Mouse (Mus musculus) liver, embryonic 16.5 days (tissue): ENCODE results near the gene Dqx1. TPM values are rescaled to one million over a fixed set of nuclear protein-coding genes. Genes with fewer than 3 reads are reported as not detected.

Experiments
- ATAC-seq: fragments of 200-750 bp; cut with Nextera tagmentation; 2 replicates; pipeline ENCODE4 v1.8.0; 2017; ENCODE audit warnings: low read depth, mild to moderate bottlenecking, moderate number of reproducible peaks, moderate library complexity
- H3K27ac ChIP-seq: fragments of 300-500 bp; sonication (generic); 2 replicates; pipeline ENCODE4 v1.5.1; 2014; ENCODE audit warnings: mild to moderate bottlenecking, low read length
- H3K27me3 ChIP-seq: fragments of 300-500 bp; sonication (generic); 2 replicates; pipeline ENCODE4 v1.6.1; 2014; ENCODE audit warnings: low read depth, low read length, mixed read lengths; ENCODE audit not compliant: control insufficient read depth, insufficient read depth
- H3K36me3 ChIP-seq: fragments of 300-500 bp; sonication (generic); 2 replicates; pipeline ENCODE4 v1.6.1; 2014; ENCODE audit warnings: mild to moderate bottlenecking; ENCODE audit not compliant: control insufficient read depth, insufficient read depth
- H3K4me1 ChIP-seq: fragments of 300-500 bp; sonication (generic); 2 replicates; pipeline ENCODE4 v1.6.1; 2014; ENCODE audit warnings: low read depth, low read length, mixed read lengths; ENCODE audit not compliant: control insufficient read depth
- H3K4me2 ChIP-seq: fragments of 300-500 bp; sonication (generic); 2 replicates; pipeline ENCODE4 v1.6.1; 2014; ENCODE audit warnings: low read depth, low read length, mixed read lengths
- H3K4me3 ChIP-seq: fragments of 300-500 bp; sonication (generic); 2 replicates; pipeline ENCODE4 v1.5.1; 2014; ENCODE audit warnings: low read depth, mild to moderate bottlenecking, low read length
- H3K9ac ChIP-seq: fragments of 300-500 bp; sonication (generic); 2 replicates; pipeline ENCODE4 v1.6.1; 2014; ENCODE audit warnings: low read depth, low read length
- H3K9me3 ChIP-seq: fragments of 300-500 bp; sonication (generic); replicated peaks from 2 replicates; pipeline ENCODE4 v1.6.1; 2016; ENCODE audit warnings: low read length; ENCODE audit not compliant: control insufficient read depth
- WGBS: fragments of 180-500 bp; shearing (Covaris S2); extraction: QIAGEN DNeasy Blood & Tissue Kit; methylation state at CpG from one replicate; pipeline ENCODE4 v1.1.7; 2014; ENCODE audit not compliant: insufficient replicate concordance; 5-methylcytosine and 5-hydroxymethylcytosine counted together
- polyA plus RNA-seq: library from polyadenylated mRNA; unstranded; fragments of >200 nt; fragmentation: Nextera tagmentation; extraction: Ambion mirVana; gene quantifications from 2 replicates; pipeline ENCODE4 v1.2.1, GENCODE M21; 2015

Dqx1 gene
- polyA plus RNA-seq, 1 experiment from 2014 or later, result 9.3 TPM

GRCm38 (mm10) chr6:83104158-83104557 lies 46.5 kb downstream of the Dqx1 start:
- WGBS, result 64% methylated on average over 4 of the region's 4 CpGs
- ATAC-seq, result no peak

GRCm38 (mm10) chr6:83107566-83108400 lies 50.1 kb downstream of the Dqx1 start:
- WGBS, result 30% methylated on average over 13 of the region's 13 CpGs
- peak; percentile 28; the same call in 1 of the 2 replicates for ATAC-seq
- H3K36me3 ChIP-seq, result no peaks in the 10 kb centered on the region
- H3K27ac ChIP-seq, result peak overlapping the region; percentile 80
- peak overlapping the region; percentile 75 for H3K4me2 ChIP-seq
- peaks cover 33% of the 10 kb centered on the region for H3K4me1 ChIP-seq
- peak overlapping the region; percentile 73 for H3K4me3 ChIP-seq
- no peaks in the 10 kb centered on the region for H3K27me3 ChIP-seq
- H3K9ac ChIP-seq, result peak overlapping the region; percentile 90
- no peaks in the 10 kb centered on the region for H3K9me3 ChIP-seq

More at GRCm38 (mm10) chr6:83104158-83104557, 46.5 kb downstream of the Dqx1 start:
- Histone ChIP-seq H3K36me3 (no peaks in the 10 kb centered on the region), H3K27ac (no peak overlapping the region), H3K4me3 (no peak overlapping the region), H3K4me2 (no peak overlapping the region), H3K9ac (no peak overlapping the region), H3K4me1 (peaks cover 32% of the 10 kb centered on the region), H3K27me3 (no peaks in the 10 kb centered on the region; the same call in 1 of the 2 replicates), H3K9me3 (no peaks in the 10 kb centered on the region)

GRCm38 (mm10) chr6:83108762-83109668 lies 51.4 kb downstream of the Dqx1 start, which contains the start of gene Mrpl53:
Gene Mrpl53 (plus strand): TSS chr6:83109040.
- WGBS, result under 1% methylated on average over 76 of the region's 76 CpGs
- Histone ChIP-seq H3K4me3 (peak within 1 kb of the TSS; percentile 73), H3K9ac (peak within 1 kb of the TSS; percentile 90), H3K4me1 (peaks cover 29% of the 10 kb centered on the region), H3K27ac (peak within 1 kb of the TSS; percentile 80), H3K4me2 (peak within 1 kb of the TSS; percentile 75), H3K9me3 (no peaks in the 10 kb centered on the region), H3K36me3 (no peaks in the 10 kb centered on the region), H3K27me3 (no peaks in the 10 kb centered on the region)
- ATAC-seq, result peak; percentile 80

- H3K4me1 ChIP-seq, result peaks cover 47% of the 10 kb centered on the region
- no peaks in the 10 kb centered on the region for H3K9me3 ChIP-seq
- no peaks in the 10 kb centered on the region for H3K36me3 ChIP-seq
- 57% methylated on average over 4 of the region's 4 CpGs for WGBS
- ATAC-seq, result no peak
- H3K27me3 ChIP-seq, result no peaks in the 10 kb centered on the region
- no peak overlapping the region for H3K27ac ChIP-seq
- H3K4me3 ChIP-seq, result no peak overlapping the region
- no peak overlapping the region for H3K9ac ChIP-seq
- no peak overlapping the region for H3K4me2 ChIP-seq
Observed at GRCm38 (mm10) chr6:83111510-83112136, 54.0 kb downstream of the Dqx1 start.

GRCm38 (mm10) chr6:83115011-83115671 lies 57.5 kb downstream of the Dqx1 start, which contains the start of gene Mogs:
Gene Mogs (plus strand): TSS chr6:83115496.
- peak within 1 kb of the TSS; percentile 82 for H3K4me3 ChIP-seq
- peak; percentile 94 for ATAC-seq
- H3K9me3 ChIP-seq, result no peaks in the 10 kb centered on the region
- H3K36me3 ChIP-seq, result peaks cover 8% of the 10 kb centered on the region; the same call in 1 of the 2 replicates
- peak within 1 kb of the TSS; percentile 86 for H3K9ac ChIP-seq
- WGBS, result under 1% methylated on average over 48 of the region's 58 CpGs
- H3K4me1 ChIP-seq, result peaks cover 46% of the 10 kb centered on the region
- H3K27ac ChIP-seq, result peak within 1 kb of the TSS; percentile 93
- peak within 1 kb of the TSS; percentile 99 for H3K4me2 ChIP-seq
- no peaks in the 10 kb centered on the region for H3K27me3 ChIP-seq

- Histone ChIP-seq H3K4me2 (peak overlapping the region; percentile 99), H3K27ac (peak overlapping the region; percentile 93), H3K4me3 (peak overlapping the region; percentile 82), H3K4me1 (peaks cover 46% of the 10 kb centered on the region), H3K36me3 (peaks cover 8% of the 10 kb centered on the region; the same call in 1 of the 2 replicates), H3K27me3 (no peaks in the 10 kb centered on the region), H3K9me3 (no peaks in the 10 kb centered on the region), H3K9ac (peak overlapping the region; percentile 86)
- ATAC-seq, result no peak; the same call in 1 of the 2 replicates
- WGBS, result under 1% methylated on average over 48 of the region's 48 CpGs
Observed at GRCm38 (mm10) chr6:83115682-83116372, 58.2 kb downstream of the Dqx1 start.

- no peak for ATAC-seq
- Histone ChIP-seq H3K4me1 (peaks cover 41% of the 10 kb centered on the region), H3K27ac (peak overlapping the region; percentile 93; the same call in 1 of the 2 replicates)
Observed at GRCm38 (mm10) chr6:83116373-83117164, 58.9 kb downstream of the Dqx1 start.

More at GRCm38 (mm10) chr6:83116373-83117164, 58.9 kb downstream of the Dqx1 start:
- peak overlapping the region; percentile 82 for H3K4me3 ChIP-seq
- peaks cover 8% of the 10 kb centered on the region; the same call in 1 of the 2 replicates for H3K36me3 ChIP-seq
- H3K27me3 ChIP-seq, result no peaks in the 10 kb centered on the region
- H3K9me3 ChIP-seq, result no peaks in the 10 kb centered on the region
- peak overlapping the region; percentile 99 for H3K4me2 ChIP-seq
- H3K9ac ChIP-seq, result peak overlapping the region; percentile 86
- 66% methylated on average over 11 of the region's 11 CpGs for WGBS
